Mouse (Mus musculus) limb, embryonic 12.5 days (tissue): ENCODE measurements around the gene Dnase2b. TPM values are rescaled to one million over a fixed set of nuclear protein-coding genes. Genes with fewer than 3 reads are reported as not detected.

Experiments used
- polyA plus RNA-seq: library from polyadenylated mRNA; unstranded; fragments of >200 nt; fragmentation: Nextera tagmentation; extraction: Ambion mirVana; gene quantifications from 2 replicates; pipeline ENCODE4 v1.2.1, GENCODE M21; 2016

Dnase2b gene
- polyA plus RNA-seq, 1 experiment from 2014 or later = not detected

Other genes with a start within 250 kb of the Dnase2b start
- gene Ssx2ip, start 211.0 kb downstream of the Dnase2b start, polyA plus RNA-seq = 19.6 and 21.6 TPM in 2 replicates
- 6.4 and 7.2 TPM in 2 replicates for gene Ctbs, start 165.8 kb downstream of the Dnase2b start, polyA plus RNA-seq
- gene Spata1, start 115.8 kb downstream of the Dnase2b start, polyA plus RNA-seq = 7.9 and 8.7 TPM in 2 replicates
- 1,072 and 1,099 TPM in 2 replicates for gene Gng5, start 115.8 kb downstream of the Dnase2b start, polyA plus RNA-seq
- 62.9 and 66.1 TPM in 2 replicates for gene Rpf1, start 94.2 kb downstream of the Dnase2b start, polyA plus RNA-seq
- gene Uox, start 45.2 kb downstream of the Dnase2b start, polyA plus RNA-seq = not detected in 2 replicates
- gene 4930503B20Rik, start 35.7 kb upstream of the Dnase2b start, polyA plus RNA-seq = not detected in 2 replicates
- 1.4 and 1.8 TPM in 2 replicates for gene Samd13, start 70.0 kb upstream of the Dnase2b start, polyA plus RNA-seq
- gene Prkacb, start 197.4 kb upstream of the Dnase2b start, polyA plus RNA-seq = 87.3 and 87.7 TPM in 2 replicates
- 2.3 and 3.0 TPM in 2 replicates for gene Ttll7, start 236.8 kb upstream of the Dnase2b start, polyA plus RNA-seq